Mouse (Mus musculus) embryo, embryonic 9.5 days (tissue): Measurements from ENCODE around the gene Ucp1.

Experiments
- DNase-seq: peaks from one replicate; pipeline ENCODE4 v3.0.0-alpha.2; 2017; ENCODE audit errors: extremely low spot score

Gene Ucp1

GRCm38 (mm10) chr8:83331899-83332697 is 41.9 kb downstream of the Ucp1 start, which contains the start of gene Elmod2:
TSS of gene Elmod2 (minus strand) at chr8:83332486.
- DNase-seq = peak; percentile 93

DNA sequence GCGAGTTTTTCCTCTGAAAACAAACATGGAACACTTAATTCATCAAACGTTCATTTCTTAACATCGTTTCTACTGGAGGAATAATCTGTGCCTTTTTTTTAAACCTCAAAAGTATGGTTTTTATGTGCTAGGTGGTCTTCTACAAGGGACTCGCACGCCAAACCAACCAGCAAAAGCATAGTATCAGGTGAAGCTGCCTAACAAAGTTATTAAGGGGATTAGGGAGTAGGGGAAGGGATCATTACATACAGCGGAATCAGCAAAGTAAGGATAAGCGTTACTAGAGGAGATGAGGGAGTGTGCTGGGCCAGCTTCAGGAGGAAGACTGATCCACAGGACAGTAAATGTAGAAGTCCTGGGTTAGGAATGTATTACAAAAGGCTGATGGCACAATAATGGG is 42.7 kb downstream of the Ucp1 start:
- no peak for DNase-seq

- DNase-seq = no peak
Observed at GRCm38 (mm10) chr8:83342076-83342475, 51.9 kb downstream of the Ucp1 start.

DNA sequence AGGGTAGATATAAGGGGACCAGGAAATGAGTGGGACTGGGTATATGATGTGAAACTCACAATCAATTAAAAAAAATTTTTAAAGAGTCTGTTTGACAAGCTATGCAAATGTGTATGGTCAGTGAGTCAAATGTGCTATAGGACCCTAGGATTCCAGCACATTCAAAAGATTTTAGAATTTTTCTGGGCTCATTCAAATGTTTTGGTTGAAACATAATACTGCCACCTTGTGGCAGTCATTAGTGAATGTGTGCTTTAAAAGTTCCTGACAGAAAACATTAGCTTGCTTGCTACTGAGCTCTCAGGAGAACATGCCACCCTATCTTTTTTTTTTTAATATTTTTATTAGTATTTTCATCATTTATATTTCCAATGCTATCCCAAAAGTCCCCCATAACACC is 52.5 kb downstream of the Ucp1 start:
- no peak for DNase-seq
